Mouse (Mus musculus) forebrain, postnatal 0 days (tissue): ENCODE results near the gene Golga4. TPM values are rescaled to one million over a fixed set of nuclear protein-coding genes. Genes with fewer than 3 reads are reported as not detected.

Experiments used
- ATAC-seq: fragments of 200-750 bp; cut with Nextera tagmentation; 2 replicates; pipeline ENCODE4 v1.8.0; 2017; ENCODE audit warnings: mild to moderate bottlenecking, moderate library complexity
- DNase-seq: peaks from one replicate; pipeline ENCODE4 v3.0.0-alpha.2; 2015
- H3K27ac ChIP-seq: fragments of 300-500 bp; sonication (generic); 2 replicates; pipeline ENCODE4 v1.5.1; 2014; ENCODE audit warnings: low read depth, mild to moderate bottlenecking, antibody characterized with exemption, low read length, moderate library complexity, mixed read lengths
- H3K27me3 ChIP-seq: fragments of 300-500 bp; sonication (generic); 2 replicates; pipeline ENCODE4 v1.6.1; 2014; ENCODE audit warnings: mild to moderate bottlenecking, low read length, mixed read lengths; ENCODE audit not compliant: insufficient read depth
- H3K36me3 ChIP-seq: fragments of 300-500 bp; sonication (generic); 2 replicates; pipeline ENCODE4 v1.6.1; 2014; ENCODE audit warnings: mild to moderate bottlenecking, moderate library complexity; ENCODE audit not compliant: insufficient read depth
- H3K4me1 ChIP-seq: fragments of 300-500 bp; sonication (generic); 2 replicates; pipeline ENCODE4 v1.6.1; 2014; ENCODE audit warnings: antibody characterized with exemption; ENCODE audit not compliant: insufficient read depth
- H3K4me2 ChIP-seq: fragments of 300-500 bp; sonication (generic); 2 replicates; pipeline ENCODE4 v1.6.1; 2014; ENCODE audit warnings: low read depth, mild to moderate bottlenecking, moderate library complexity
- H3K4me3 ChIP-seq: fragments of 300-500 bp; sonication (generic); 2 replicates; pipeline ENCODE4 v1.5.1; 2014; ENCODE audit warnings: low read depth, low read length, mixed read lengths
- H3K9ac ChIP-seq: fragments of 300-500 bp; sonication (generic); 2 replicates; pipeline ENCODE4 v1.6.1; 2014; ENCODE audit warnings: mild to moderate bottlenecking
- H3K9me3 ChIP-seq: fragments of 300-500 bp; sonication (generic); 2 replicates; pipeline ENCODE4 v1.6.1; 2016; ENCODE audit warnings: low read length
- CTCF ChIP-seq: sonication (generic); IDR thresholded peaks from 2 replicates; pipeline ENCODE4 v1.5.1; 2016; ENCODE audit warnings: antibody characterized with exemption, control low read depth, low read depth
- WGBS: fragments of 180-500 bp; shearing (Covaris S2); extraction: QIAGEN DNeasy Blood & Tissue Kit; methylation state at CpG from one replicate; pipeline ENCODE4 v1.1.7; 2014; 5-methylcytosine and 5-hydroxymethylcytosine counted together
- polyA plus RNA-seq: library from polyadenylated mRNA; unstranded; fragments of >200 nt; fragmentation: Nextera tagmentation; extraction: Ambion mirVana; gene quantifications from 2 replicates; pipeline ENCODE4 v1.2.1, GENCODE M21; 2015
- total RNA-seq: library from RNA; depleted of rRNA; stranded (reverse); fragments of >200 nt; gene quantifications from 2 replicates; pipeline ENCODE4 v1.2.3, GENCODE M21; 2014

Golga4 gene
- total and polyA plus RNA-seq, 2 experiments from 2014 or later: 23.9 to 51.6 TPM

DNA sequence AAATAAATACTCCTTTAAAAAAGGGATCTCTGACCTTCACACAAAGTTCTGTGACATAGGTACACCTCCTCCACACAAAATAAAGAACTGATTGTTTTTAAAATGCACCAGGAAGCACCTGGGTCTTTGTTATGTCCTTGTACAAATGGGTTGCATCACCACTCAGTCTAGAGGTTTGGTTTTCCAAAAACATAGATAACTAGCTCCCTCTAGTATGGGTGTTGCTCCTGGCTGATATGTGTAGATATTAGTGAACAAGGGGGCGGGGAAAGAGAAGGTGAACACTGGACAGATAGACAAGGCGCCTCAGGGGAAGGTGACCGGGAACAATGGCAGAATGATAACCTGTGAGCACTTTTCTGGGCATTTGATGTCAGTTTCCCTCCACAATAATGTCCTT lies 10.1 kb upstream of the Golga4 start:
- no peak for DNase-seq
- Histone ChIP-seq H3K36me3 (no peaks in the 10 kb centered on the region), H3K9ac (no peak overlapping the region), H3K27me3 (no peaks in the 10 kb centered on the region; the same call in 1 of the 2 replicates), H3K4me1 (no peaks in the 10 kb centered on the region), H3K9me3 (no peaks in the 10 kb centered on the region), H3K4me3 (no peak overlapping the region), H3K27ac (no peak overlapping the region), H3K4me2 (no peak overlapping the region)
- 92% methylated on average over 3 of the region's 3 CpGs for WGBS
- no peak for TF ChIP-seq CTCF
- no peak for ATAC-seq

GRCm38 (mm10) chr9:118496952-118497351 lies 9.1 kb upstream of the Golga4 start:
- Histone ChIP-seq H3K4me1 (no peaks in the 10 kb centered on the region), H3K36me3 (no peaks in the 10 kb centered on the region)
- no peak for ATAC-seq

DNA sequence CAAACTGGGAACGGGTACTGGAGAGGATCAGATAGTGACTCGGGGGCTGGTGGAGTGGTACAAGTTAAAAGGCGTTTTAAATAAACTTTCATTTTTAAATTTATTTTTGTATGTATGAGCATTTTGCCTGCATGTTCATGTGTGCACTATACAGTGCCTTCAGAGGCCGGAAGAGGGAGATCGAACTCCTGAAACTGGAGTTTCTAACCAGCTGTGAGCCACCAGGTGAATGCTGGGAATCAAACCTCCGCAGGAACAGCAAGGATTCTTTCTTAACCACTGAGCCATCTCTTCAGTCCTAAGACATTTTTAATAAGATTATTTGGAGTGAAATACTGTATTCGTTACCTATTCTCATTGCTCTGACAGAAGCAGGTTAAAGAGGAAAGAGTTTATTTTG lies 8.0 kb upstream of the Golga4 start:
- no peak for ATAC-seq
- WGBS: 74% methylated on average over 7 of the region's 7 CpGs
- TF ChIP-seq CTCF: no peak

More at GRCm38 (mm10) chr9:118496952-118497351, 9.1 kb upstream of the Golga4 start:
- Histone ChIP-seq H3K4me3 (no peak overlapping the region), H3K27ac (no peak overlapping the region), H3K27me3 (no peaks in the 10 kb centered on the region; the same call in 1 of the 2 replicates), H3K9me3 (no peaks in the 10 kb centered on the region), H3K9ac (no peak overlapping the region), H3K4me2 (no peak overlapping the region)
- no peak for DNase-seq
- no peak for TF ChIP-seq CTCF
- 91% methylated on average over 3 of the region's 3 CpGs for whole genome bisulfite sequencing

GRCm38 (mm10) chr9:118500963-118501362 lies 5.1 kb upstream of the Golga4 start:
- 81% methylated on average over 6 of the region's 6 CpGs for WGBS

More for the DNA sequence above, 8.0 kb upstream of the Golga4 start:
- Histone ChIP-seq H3K27ac (no peak overlapping the region), H3K36me3 (no peaks in the 10 kb centered on the region), H3K27me3 (no peaks in the 10 kb centered on the region; the same call in 1 of the 2 replicates), H3K4me2 (no peak overlapping the region), H3K4me3 (no peak overlapping the region), H3K4me1 (no peaks in the 10 kb centered on the region), H3K9ac (no peak overlapping the region), H3K9me3 (no peaks in the 10 kb centered on the region)
- no peak for DNase-seq

DNA sequence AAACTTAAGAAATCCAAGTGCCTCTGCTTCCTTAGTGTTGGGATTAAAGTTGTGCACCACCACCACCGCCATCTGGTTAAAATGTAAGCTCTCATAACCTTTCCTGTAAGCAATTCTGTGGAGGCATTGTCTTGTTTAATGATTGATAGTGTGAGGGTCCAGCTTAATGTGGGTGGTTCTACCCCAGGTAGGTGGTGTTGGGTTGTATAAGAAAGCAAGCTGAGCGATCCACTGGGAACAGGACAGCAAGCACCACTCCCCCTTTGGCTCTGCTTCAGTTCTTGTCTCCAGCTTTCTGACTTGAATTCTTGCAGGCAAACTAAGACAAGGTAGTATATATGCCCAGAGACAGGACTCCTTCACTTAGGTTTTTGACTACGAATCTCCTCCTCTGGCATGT lies 1.4 kb upstream of the Golga4 start:
- peaks cover 24% of the 10 kb centered on the region for H3K4me1 ChIP-seq
- no peaks in the 10 kb centered on the region for H3K27me3 ChIP-seq
- H3K4me3 ChIP-seq: no peak overlapping the region
- no peak overlapping the region for H3K4me2 ChIP-seq
- H3K27ac ChIP-seq: no peak overlapping the region
- WGBS: 92% methylated on average over 3 of the region's 3 CpGs
- H3K36me3 ChIP-seq: no peaks in the 10 kb centered on the region
- TF ChIP-seq CTCF: no peak
- ATAC-seq (no peak), DNase-seq (no peak)
- no peak overlapping the region for H3K9ac ChIP-seq
- no peaks in the 10 kb centered on the region for H3K9me3 ChIP-seq

More at GRCm38 (mm10) chr9:118500963-118501362, 5.1 kb upstream of the Golga4 start:
- Histone ChIP-seq H3K27ac (no peak overlapping the region), H3K36me3 (no peaks in the 10 kb centered on the region), H3K4me2 (no peak overlapping the region), H3K9ac (no peak overlapping the region), H3K9me3 (no peaks in the 10 kb centered on the region), H3K4me1 (0 out of 2 replicates have a peak, but pooled peaks cover 4% of the 10 kb centered on the region), H3K4me3 (no peak overlapping the region), H3K27me3 (no peaks in the 10 kb centered on the region; the same call in 1 of the 2 replicates)
- DNase-seq (no peak), ATAC-seq (no peak)
- TF ChIP-seq CTCF: no peak

GRCm38 (mm10) chr9:118506404-118507231 lies 551 bp downstream of the Golga4 start:
- under 1% methylated on average over 57 of the region's 57 CpGs for WGBS
- H3K4me1 ChIP-seq: peaks cover 24% of the 10 kb centered on the region
- H3K4me2 ChIP-seq: peak overlapping the region; percentile 100

GRCm38 (mm10) chr9:118507552-118507951 lies 1.5 kb downstream of the Golga4 start:
- H3K27ac ChIP-seq: no peak overlapping the region
- H3K4me2 ChIP-seq: peak overlapping the region; percentile 100
- no peak for TF ChIP-seq CTCF
- no peaks in the 10 kb centered on the region for H3K9me3 ChIP-seq
- ATAC-seq: no peak
- no peak for DNase-seq
- peaks cover 24% of the 10 kb centered on the region for H3K4me1 ChIP-seq
- no peaks in the 10 kb centered on the region for H3K27me3 ChIP-seq
- peak overlapping the region; percentile 98; the same call in 1 of the 2 replicates for H3K4me3 ChIP-seq
- no peaks in the 10 kb centered on the region for H3K36me3 ChIP-seq
- 72% methylated on average over 6 of the region's 6 CpGs for WGBS
- H3K9ac ChIP-seq: no peak overlapping the region

More at GRCm38 (mm10) chr9:118506404-118507231, 551 bp downstream of the Golga4 start:
- Histone ChIP-seq H3K9ac (peak overlapping the region; percentile 95), H3K27me3 (no peaks in the 10 kb centered on the region), H3K27ac (peak overlapping the region; percentile 86), H3K9me3 (no peaks in the 10 kb centered on the region), H3K36me3 (no peaks in the 10 kb centered on the region), H3K4me3 (peak overlapping the region; percentile 98)
- no peak for TF ChIP-seq CTCF
- peak; percentile 23 for DNase-seq
- peak; percentile 59 for ATAC-seq
